Mouse (Mus musculus): Measurements from ENCODE around the gene Ugt2b35. TPM values are rescaled to one million over a fixed set of nuclear protein-coding genes. Genes with fewer than 3 reads are reported as not detected.
"Not testable (repeated sequence)": the region's sequence is repeated elsewhere in the genome, so short reads cannot be mapped to it uniquely, and the experiment has no call there.

Ugt2b35 gene
- total RNA-seq (2021) = not detected
- long read RNA-seq, experiment 1 = 0 reads
- long read RNA-seq, experiment 2 = 0 reads

- DNase-seq = no peak
- intact Hi-C loops (cut with DNase I) = no loop called here
Observed at GRCm38 (mm10) chr5:87000395-87001073, at the start of gene Ugt2b35. Gene Ugt2b35 (plus strand): TSS chr5:87000860.

- DNase-seq = no peak
- intact Hi-C loops (cut with DNase I) = no loop called here
Observed at GRCm38 (mm10) chr5:86960504-86960903, 40.2 kb upstream of the Ugt2b35 start.

- intact Hi-C loops (cut with DNase I) = no loop called here
- no peak for DNase-seq
Observed at GRCm38 (mm10) chr5:86961587-86962358, 38.9 kb upstream of the Ugt2b35 start.

GRCm38 (mm10) chr5:86962849-86963248 lies 37.8 kb upstream of the Ugt2b35 start:
- DNase-seq; intact Hi-C loops (cut with DNase I): not testable (repeated sequence)

GRCm38 (mm10) chr5:86967271-86967670 lies 33.4 kb upstream of the Ugt2b35 start:
- DNase-seq; intact Hi-C loops (cut with DNase I): not testable (repeated sequence)

- DNase-seq = no peak
- intact Hi-C loops (cut with DNase I) = no loop called here
Observed at GRCm38 (mm10) chr5:87004735-87005134, 4.1 kb downstream of the Ugt2b35 start.

- intact Hi-C loops (cut with DNase I) = no loop called here
- DNase-seq = no peak
Observed at GRCm38 (mm10) chr5:87015477-87015876, 14.8 kb downstream of the Ugt2b35 start.

- intact Hi-C loops (cut with DNase I) = no loop called here
- no peak for DNase-seq
Observed at GRCm38 (mm10) chr5:87027359-87027758, 26.7 kb downstream of the Ugt2b35 start.

- DNase-seq = no peak
- intact Hi-C loops (cut with DNase I) = no loop called here
Observed at GRCm38 (mm10) chr5:87030624-87031023, 30.0 kb downstream of the Ugt2b35 start.

Other genes starting within 250 kb of the Ugt2b35 start
- gene Ythdc1, start 196.6 kb upstream of the Ugt2b35 start, total RNA-seq (2021) = 10 to 100 TPM; 21.2 to 23.5 TPM
- gene Ugt2b34, start 93.9 kb upstream of the Ugt2b35 start, total RNA-seq (2021) = not detected
- not detected for gene Ugt2b1, start 74.3 kb upstream of the Ugt2b35 start, total RNA-seq (2021)
- gene Ugt2b36, start 91.7 kb downstream of the Ugt2b35 start, total RNA-seq (2021) = not detected
- not detected for gene Ugt2b5, start 139.5 kb downstream of the Ugt2b35 start, total RNA-seq (2021)

All from gastrocnemius, postnatal 36 days (tissue).